Mouse (Mus musculus) lung, embryonic 16.5 days (tissue): ENCODE results near the gene Eif2b2. TPM values are rescaled to one million over a fixed set of nuclear protein-coding genes. Genes with fewer than 3 reads are reported as not detected.

ENCODE experiments used
- ATAC-seq: fragments of 200-750 bp; cut with Nextera tagmentation; 2 replicates; pipeline ENCODE4 v1.8.0; 2017; ENCODE audit warnings: low read depth, mild to moderate bottlenecking, moderate library complexity
- H3K27ac ChIP-seq: fragments of 300-500 bp; sonication (generic); 2 replicates; pipeline ENCODE4 v1.5.1; 2014; ENCODE audit warnings: mild to moderate bottlenecking, control low read depth, low read length
- H3K27me3 ChIP-seq: fragments of 300-500 bp; sonication (generic); 2 replicates; pipeline ENCODE4 v1.6.1; 2014; ENCODE audit warnings: low read depth, low read length, mixed read lengths; ENCODE audit not compliant: control insufficient read depth, insufficient read depth
- H3K36me3 ChIP-seq: fragments of 300-500 bp; sonication (generic); 2 replicates; pipeline ENCODE4 v1.6.1; 2014; ENCODE audit warnings: low read length; ENCODE audit not compliant: control insufficient read depth, insufficient read depth
- H3K4me1 ChIP-seq: fragments of 300-500 bp; sonication (generic); replicated peaks from 2 replicates; pipeline ENCODE4 v1.6.1; 2014; ENCODE audit warnings: low read length, mixed read lengths; ENCODE audit not compliant: control insufficient read depth, insufficient read depth
- H3K4me2 ChIP-seq: fragments of 300-500 bp; sonication (generic); 2 replicates; pipeline ENCODE4 v1.6.1; 2014; ENCODE audit warnings: low read depth, low read length, control low read depth
- H3K4me3 ChIP-seq: fragments of 300-500 bp; sonication (generic); 2 replicates; pipeline ENCODE4 v1.5.1; 2014; ENCODE audit warnings: mild to moderate bottlenecking, low read length, control low read depth
- H3K9ac ChIP-seq: fragments of 300-500 bp; sonication (generic); 2 replicates; pipeline ENCODE4 v1.6.1; 2014; ENCODE audit warnings: low read length, control low read depth
- H3K9me3 ChIP-seq: fragments of 300-500 bp; sonication (generic); 2 replicates; pipeline ENCODE4 v1.6.1; 2016; ENCODE audit warnings: low read length; ENCODE audit not compliant: control insufficient read depth
- WGBS: fragments of 180-500 bp; shearing (Covaris S2); extraction: QIAGEN DNeasy Blood & Tissue Kit; methylation state at CpG from one replicate; pipeline ENCODE4 v1.1.7; 2014; 5-methylcytosine and 5-hydroxymethylcytosine counted together
- polyA plus RNA-seq: library from polyadenylated mRNA; unstranded; fragments of >200 nt; fragmentation: Nextera tagmentation; extraction: Ambion mirVana; gene quantifications from 2 replicates; pipeline ENCODE4 v1.2.1, GENCODE M21; 2015

Eif2b2 gene
- 83.3 and 86.6 TPM in 2 replicates for polyA plus RNA-seq

- peak within 1 kb of the TSS; percentile 93 for H3K4me2 ChIP-seq
- ATAC-seq: peak; percentile 100
- H3K4me3 ChIP-seq: peak within 1 kb of the TSS; percentile 88
- H3K9me3 ChIP-seq: no peaks in the 10 kb centered on the region
- H3K4me1 ChIP-seq: peaks cover 20% of the 10 kb centered on the region
- H3K27ac ChIP-seq: peak within 1 kb of the TSS; percentile 63
- H3K36me3 ChIP-seq: peaks cover 24% of the 10 kb centered on the region
- no peaks in the 10 kb centered on the region for H3K27me3 ChIP-seq
- under 1% methylated on average over 53 of the region's 54 CpGs for WGBS
- peak within 1 kb of the TSS; percentile 81 for H3K9ac ChIP-seq
Observed at GRCm38 (mm10) chr12:85219236-85219904, at the start of gene Eif2b2. Gene Eif2b2, plus strand, starts transcription at chr12:85219481.

- no peaks in the 10 kb centered on the region for H3K27me3 ChIP-seq
- no peaks in the 10 kb centered on the region for H3K9me3 ChIP-seq
- WGBS: 58% methylated on average over 3 of the region's 3 CpGs
- no peaks in the 10 kb centered on the region for H3K36me3 ChIP-seq
- ATAC-seq: 0 out of 2 replicates have a peak, but pooled peaks have one; percentile 6
- no peak overlapping the region; the same call in 1 of the 2 replicates for H3K4me2 ChIP-seq
- H3K4me3 ChIP-seq: no peak overlapping the region
- peaks cover 13% of the 10 kb centered on the region for H3K4me1 ChIP-seq
- H3K9ac ChIP-seq: no peak overlapping the region; the same call in 1 of the 2 replicates
- H3K27ac ChIP-seq: no peak overlapping the region
Observed at GRCm38 (mm10) chr12:85169877-85170276, 49.4 kb upstream of the Eif2b2 start.

DNA sequence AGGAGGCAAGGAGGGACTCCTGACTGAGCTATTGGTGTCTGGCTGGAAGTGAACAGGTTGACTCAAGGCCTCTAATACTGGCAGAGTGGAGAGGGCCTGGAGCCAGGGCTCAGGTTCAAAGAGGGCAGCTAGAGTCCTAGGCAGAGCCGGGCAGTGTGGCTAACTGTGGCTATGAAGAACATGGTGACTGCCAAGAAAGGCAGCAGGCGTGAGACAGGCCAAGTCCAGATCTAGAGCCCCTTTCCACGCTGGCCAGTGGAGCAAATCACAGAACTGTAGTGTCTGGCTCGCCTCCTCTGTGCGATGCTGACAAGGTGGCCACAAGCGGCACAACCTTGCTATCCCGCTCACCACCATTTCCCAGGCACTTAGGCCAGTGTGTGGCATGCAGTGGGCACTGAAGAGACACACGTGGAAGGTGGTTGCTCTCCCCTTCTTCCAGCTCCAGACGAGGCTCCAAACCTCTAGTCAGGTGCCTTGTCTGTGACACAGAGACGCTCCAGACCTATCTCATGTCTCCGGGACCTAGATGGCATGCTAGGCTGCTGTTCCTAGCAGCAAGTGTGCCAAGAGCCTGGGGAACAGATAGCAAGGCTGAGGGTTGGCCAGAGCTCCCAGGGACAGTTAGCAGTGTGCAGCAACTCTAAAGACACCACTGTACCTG is 48.9 kb upstream of the Eif2b2 start:
- H3K4me1 ChIP-seq: peaks cover 15% of the 10 kb centered on the region
- 78% methylated on average over 11 of the region's 11 CpGs for WGBS
- H3K4me2 ChIP-seq: no peak overlapping the region
- H3K9ac ChIP-seq: no peak overlapping the region
- ATAC-seq: no peak
- no peaks in the 10 kb centered on the region for H3K27me3 ChIP-seq
- H3K9me3 ChIP-seq: no peaks in the 10 kb centered on the region
- H3K36me3 ChIP-seq: no peaks in the 10 kb centered on the region
- H3K4me3 ChIP-seq: no peak overlapping the region
- H3K27ac ChIP-seq: no peak overlapping the region

GRCm38 (mm10) chr12:85170948-85171307 is 48.4 kb upstream of the Eif2b2 start:
- no peak for ATAC-seq
- H3K4me2 ChIP-seq: no peak overlapping the region
- H3K36me3 ChIP-seq: no peaks in the 10 kb centered on the region
- no peak overlapping the region for H3K4me3 ChIP-seq
- H3K9ac ChIP-seq: no peak overlapping the region
- H3K4me1 ChIP-seq: peaks cover 21% of the 10 kb centered on the region
- no peaks in the 10 kb centered on the region for H3K27me3 ChIP-seq
- no peaks in the 10 kb centered on the region for H3K9me3 ChIP-seq
- no peak overlapping the region for H3K27ac ChIP-seq
- 70% methylated on average over 3 of the region's 3 CpGs for WGBS

- Histone ChIP-seq H3K27ac (no peak overlapping the region), H3K4me1 (peaks cover 38% of the 10 kb centered on the region), H3K9ac (0 out of 2 replicates have a peak overlapping the region, but pooled peaks have one; percentile 5), H3K27me3 (peaks cover 6% of the 10 kb centered on the region), H3K4me3 (no peak overlapping the region), H3K36me3 (no peaks in the 10 kb centered on the region), H3K4me2 (no peak overlapping the region), H3K9me3 (no peaks in the 10 kb centered on the region)
- 58% methylated on average over 7 of the region's 7 CpGs for WGBS
- ATAC-seq: no peak
Observed at GRCm38 (mm10) chr12:85174016-85174415, 45.3 kb upstream of the Eif2b2 start.

- Histone ChIP-seq H3K4me2 (peak overlapping the region; percentile 74), H3K9ac (peak overlapping the region; percentile 65), H3K36me3 (no peaks in the 10 kb centered on the region), H3K4me1 (peaks cover 30% of the 10 kb centered on the region), H3K4me3 (peak overlapping the region; percentile 53), H3K9me3 (no peaks in the 10 kb centered on the region), H3K27ac (peak overlapping the region; percentile 64), H3K27me3 (peaks cover 6% of the 10 kb centered on the region)
- ATAC-seq: peak; percentile 39
- WGBS: 22% methylated on average over 16 of the region's 16 CpGs
Observed at GRCm38 (mm10) chr12:85175087-85175675, 44.1 kb upstream of the Eif2b2 start.

DNA sequence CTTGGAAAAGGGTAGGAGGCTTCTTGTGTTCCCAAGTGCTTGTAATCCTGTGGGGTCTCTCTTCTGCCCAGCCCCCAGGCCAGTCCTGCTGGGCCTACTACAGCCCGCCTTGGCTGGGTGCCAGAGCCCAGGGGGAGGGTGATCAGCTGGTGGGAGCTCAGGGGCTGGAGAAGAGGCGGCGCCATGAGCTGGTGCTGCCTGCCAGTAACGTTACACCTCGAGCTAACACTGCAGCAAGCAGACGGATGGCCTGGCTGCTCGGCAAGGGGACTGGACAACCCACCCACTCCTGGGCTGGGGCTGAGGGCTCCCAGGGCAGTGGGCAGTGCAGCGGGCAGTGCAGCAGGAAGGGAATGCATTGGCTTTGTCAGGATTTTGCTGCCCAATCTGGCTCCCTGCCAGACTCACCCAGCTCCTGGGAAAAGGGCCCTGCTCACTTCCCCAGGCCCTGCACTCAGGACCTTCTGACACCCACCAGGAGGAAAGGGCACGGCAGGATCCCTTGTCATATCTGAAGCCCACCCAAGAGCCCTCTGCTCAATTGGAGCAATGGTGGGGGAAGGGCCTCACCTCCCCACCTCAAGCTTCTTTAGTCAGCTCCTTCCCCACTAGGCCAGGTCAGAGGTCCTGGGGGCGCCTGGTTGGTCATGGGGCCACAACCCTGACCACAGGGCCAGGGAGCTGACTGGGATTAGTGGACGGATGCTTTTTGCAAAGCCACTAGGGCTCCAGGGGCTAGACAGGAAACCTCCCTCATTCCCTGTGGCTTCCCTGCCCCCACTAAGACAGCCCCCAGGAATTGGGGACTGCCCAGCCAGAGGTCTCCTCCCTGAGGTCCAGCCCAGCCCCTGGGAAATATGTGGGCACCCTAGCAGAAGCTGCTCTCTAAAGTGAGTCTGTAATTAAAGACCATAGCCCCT is 43.1 kb upstream of the Eif2b2 start:
- 7% methylated on average over 11 of the region's 11 CpGs for WGBS
- peaks cover 30% of the 10 kb centered on the region for H3K4me1 ChIP-seq
- H3K9me3 ChIP-seq: no peaks in the 10 kb centered on the region
- H3K4me2 ChIP-seq: peak overlapping the region; percentile 74
- H3K4me3 ChIP-seq: peak overlapping the region; percentile 53
- ATAC-seq: peak; percentile 76
- peaks cover 6% of the 10 kb centered on the region for H3K27me3 ChIP-seq
- H3K9ac ChIP-seq: peak overlapping the region; percentile 65
- peak overlapping the region; percentile 64 for H3K27ac ChIP-seq
- H3K36me3 ChIP-seq: no peaks in the 10 kb centered on the region

- ATAC-seq: peak; percentile 48; the same call in 1 of the 2 replicates
- H3K4me1 ChIP-seq: peaks cover 37% of the 10 kb centered on the region
- H3K36me3 ChIP-seq: no peaks in the 10 kb centered on the region
- peak overlapping the region; percentile 53 for H3K4me3 ChIP-seq
- peak overlapping the region; percentile 65 for H3K9ac ChIP-seq
- WGBS: 2% methylated on average over 32 of the region's 32 CpGs
- no peaks in the 10 kb centered on the region for H3K9me3 ChIP-seq
- H3K27me3 ChIP-seq: peaks cover 6% of the 10 kb centered on the region
- peak overlapping the region; percentile 74 for H3K4me2 ChIP-seq
- H3K27ac ChIP-seq: peak overlapping the region; percentile 29; the same call in 1 of the 2 replicates
Observed at GRCm38 (mm10) chr12:85176846-85177523, 42.3 kb upstream of the Eif2b2 start.
